9 mouse cellular contexts compared by ENCODE assay signal in the genomic region with DNA sequence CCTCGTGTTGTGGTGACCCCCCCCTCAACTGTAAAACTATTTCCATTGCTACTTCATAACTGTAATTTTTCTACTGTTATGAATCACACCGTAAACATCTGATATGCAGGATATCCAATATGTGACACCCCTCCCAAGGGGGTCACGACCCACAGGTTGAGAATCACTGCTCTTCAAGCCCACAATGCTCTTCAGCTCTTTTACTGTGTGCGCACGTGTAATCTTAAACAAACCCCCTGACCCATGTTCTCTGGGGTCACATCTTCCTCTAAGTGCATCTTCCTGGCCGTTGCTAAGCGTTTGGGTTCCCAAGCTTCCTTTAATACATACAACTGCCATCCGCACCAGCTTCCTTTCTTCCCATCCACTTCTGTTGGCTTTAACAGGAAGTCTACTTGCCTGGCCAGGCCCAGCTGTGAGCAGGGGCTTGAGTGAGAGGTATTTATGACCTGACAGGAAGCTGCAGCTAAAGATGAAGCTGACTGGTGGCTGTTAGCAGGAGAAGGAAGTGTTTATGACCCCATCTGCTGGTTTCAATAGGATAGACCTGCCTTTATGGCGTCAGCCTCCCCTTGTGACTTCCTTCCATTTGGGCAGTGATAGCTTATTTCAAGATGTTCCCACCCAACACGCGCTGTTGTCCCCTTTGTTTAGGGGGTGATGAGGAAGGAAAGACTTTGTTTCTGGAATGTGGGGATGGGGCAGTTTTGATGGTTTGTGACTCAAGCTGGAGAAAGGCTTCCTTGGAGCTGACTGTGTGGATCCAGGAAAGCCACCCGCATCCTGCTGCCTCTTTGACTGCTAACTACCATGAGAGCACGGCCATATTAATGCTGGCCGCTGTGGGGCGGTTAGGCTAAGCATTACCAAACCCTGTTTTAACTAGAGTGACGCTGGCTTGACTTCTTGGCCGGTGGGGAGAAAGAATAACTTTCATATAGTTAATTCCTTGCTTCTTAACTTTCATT.
DNase-seq lines count a peak whose midpoint lies in the region; ATAC-seq and TF ChIP-seq lines count a peak whose summit lies in the region.
"Had no signal": no experiment of that assay in that cellular context is flagged by ENCODE, and none has a peak within 500 bp of the region (broad histone marks: within the 10 kb centered on the region; RNA-seq: fewer than 3 reads in every experiment).

No protein-coding gene starts in this region.

- no peak overlapping the region for H3K4me2 ChIP-seq in lung, embryonic 14.5 days
- H3K4me2 ChIP-seq in limb, embryonic 14.5 days (replicated peaks; ENCODE audit: low read depth, low read length, severe bottlenecking), result no peak overlapping the region
- H3K4me2 ChIP-seq in neural tube, embryonic 15.5 days, result no peak overlapping the region

- H3K4me3 ChIP-seq in lung, embryonic 14.5 days (ENCODE audit: low read depth, low read length), result no peak overlapping the region
- no peak overlapping the region for H3K4me3 ChIP-seq in lung, adult 2 months (replicated peaks; ENCODE audit: extremely low read depth, low read depth, low read length)
- H3K4me3 ChIP-seq in limb, embryonic 14.5 days (replicated peaks; ENCODE audit: low read length), result no peak overlapping the region
- H3K4me3 ChIP-seq in neural tube, embryonic 15.5 days (replicated peaks), result no peak overlapping the region

- peak; percentile 78 for DNase-seq in lung, embryonic 14.5 days
- DNase-seq in lung, adult 2 months, result no peak
- DNase-seq in embryo, embryonic 9.5 days (ENCODE audit: extremely low spot score), result peak; percentile 35
- peak; percentile 43 for DNase-seq in limb, embryonic 14.5 days (ENCODE audit: low spot score)
- DNase-seq in c-Kit-positive CD71-positive TER-119-positive erythroid progenitor cells, embryonic 14.5 days (ENCODE audit: low spot score), result no peak
- no peak for DNase-seq in urinary bladder, adult 18-20 months (ENCODE audit: low spot score in 2 of 2)
- no peak for DNase-seq in adrenal gland, postnatal 36 days
- DNase-seq: cerebellum, postnatal 36 days had no signal

- no peaks in the 10 kb centered on the region for H3K27me3 ChIP-seq in lung, embryonic 14.5 days (ENCODE audit: insufficient read depth, low read length)
- H3K27me3 ChIP-seq in limb, embryonic 14.5 days (ENCODE audit: control insufficient read depth, insufficient read depth, low read length), result peaks cover 14% of the 10 kb centered on the region; the same call in 1 of the 2 replicates
- no peaks in the 10 kb centered on the region for H3K27me3 ChIP-seq in neural tube, embryonic 15.5 days (replicated peaks)

- H3K9me3 ChIP-seq in lung, embryonic 14.5 days (ENCODE audit: low read depth, low read length), result no peaks in the 10 kb centered on the region
- no peaks in the 10 kb centered on the region for H3K9me3 ChIP-seq in limb, embryonic 14.5 days (ENCODE audit: control insufficient read depth, low read length)
- no peaks in the 10 kb centered on the region for H3K9me3 ChIP-seq in neural tube, embryonic 15.5 days (replicated peaks)

- H3K4me1 ChIP-seq in lung, embryonic 14.5 days (ENCODE audit: insufficient read depth), result peaks cover 13% of the 10 kb centered on the region
- no peaks in the 10 kb centered on the region for H3K4me1 ChIP-seq in lung, adult 2 months (ENCODE audit: control insufficient read depth, insufficient read depth, low read length)
- peaks cover 6% of the 10 kb centered on the region; the same call in 1 of the 2 replicates for H3K4me1 ChIP-seq in limb, embryonic 14.5 days (ENCODE audit: control insufficient read depth, insufficient read depth, low read length)
- H3K4me1 ChIP-seq in neural tube, embryonic 15.5 days, result peaks cover 54% of the 10 kb centered on the region

- 41% methylated on average over 17 of the region's 17 CpGs for WGBS in lung, embryonic 14.5 days
- 37% methylated on average over 17 of the region's 17 CpGs for WGBS in lung, adult 2 months
- WGBS in limb, embryonic 14.5 days, result 30% methylated on average over 17 of the region's 17 CpGs
- WGBS in neural tube, embryonic 15.5 days, result 22% methylated on average over 17 of the region's 17 CpGs

- no peaks in the 10 kb centered on the region for H3K36me3 ChIP-seq in lung, embryonic 14.5 days (ENCODE audit: insufficient read depth)
- no peaks in the 10 kb centered on the region for H3K36me3 ChIP-seq in limb, embryonic 14.5 days (ENCODE audit: control insufficient read depth, insufficient read depth, low read length)
- H3K36me3 ChIP-seq in neural tube, embryonic 15.5 days, result no peaks in the 10 kb centered on the region

- H3K27ac ChIP-seq in lung, embryonic 14.5 days (ENCODE audit: low read depth), result peak overlapping the region; percentile 48
- no peak overlapping the region for H3K27ac ChIP-seq in limb, embryonic 14.5 days (replicated peaks; ENCODE audit: low read depth, low read length)
- peak overlapping the region; percentile 42 for H3K27ac ChIP-seq in neural tube, embryonic 15.5 days (replicated peaks)

- no peak overlapping the region for H3K9ac ChIP-seq in lung, embryonic 14.5 days
- no peak overlapping the region for H3K9ac ChIP-seq in limb, embryonic 14.5 days (ENCODE audit: low read depth, low read length, severe bottlenecking)
- no peak overlapping the region for H3K9ac ChIP-seq in neural tube, embryonic 15.5 days (replicated peaks)

- TF ChIP-seq CTCF in lung, embryonic 14.5 days (IDR thresholded peaks at IDR 0.05; ENCODE audit: low read depth), result no peak; the same call in none of the 2 replicates
- no peak for TF ChIP-seq CTCF in lung, adult 2 months (IDR thresholded peaks at IDR 0.05; ENCODE audit: insufficient read depth, low read length)

- no peak for TF ChIP-seq POLR2A in lung, adult 2 months (IDR thresholded peaks at IDR 0.05; ENCODE audit: borderline replicate concordance, extremely low read depth, low read depth, low read length)
- TF ChIP-seq POLR2A in limb, embryonic 14.5 days (IDR thresholded peaks at IDR 0.05; ENCODE audit: borderline replicate concordance, extremely low read depth, insufficient read depth, insufficient read length), result no peak

- ATAC-seq in lung, embryonic 14.5 days (ENCODE audit: insufficient read depth), result peak; percentile 88
- ATAC-seq in limb, embryonic 14.5 days (ENCODE audit: low FRiP score, low read depth), result no peak
- no peak for ATAC-seq in neural tube, embryonic 15.5 days (ENCODE audit: low FRiP score)

Comparison
In these comparisons a context has a peak if more than half of its experiments do, and no peak if none do; other contexts are left out.
1. DNase-seq: peak in lung, embryonic 14.5 days (single experiment), embryo, embryonic 9.5 days (single experiment) and limb, embryonic 14.5 days (single experiment); none in lung, adult 2 months (single experiment), c-Kit-positive CD71-positive TER-119-positive erythroid progenitor cells, embryonic 14.5 days (single experiment), urinary bladder, adult 18-20 months (0 of 2) and adrenal gland, postnatal 36 days (0 of 2).